Mouse (Mus musculus) hindbrain, embryonic 16.5 days (tissue): ENCODE measurements around the gene Elovl3. TPM values are rescaled to one million over a fixed set of nuclear protein-coding genes. Genes with fewer than 3 reads are reported as not detected.
"Not testable (repeated sequence)": the region's sequence is repeated elsewhere in the genome, so short reads cannot be mapped to it uniquely, and the experiment has no call there.

Experiments
- ATAC-seq: fragments of 200-750 bp; cut with Nextera tagmentation; 2 replicates; pipeline ENCODE4 v1.8.0; 2017; ENCODE audit warnings: moderate TSS enrichment, moderate library complexity
- H3K27ac ChIP-seq: fragments of 300-500 bp; sonication (generic); 2 replicates; pipeline ENCODE4 v1.5.1; 2014; ENCODE audit warnings: low read depth, mild to moderate bottlenecking, control low read depth, low read length, moderate library complexity
- H3K27me3 ChIP-seq: fragments of 300-500 bp; sonication (generic); replicated peaks from 2 replicates; pipeline ENCODE4 v1.6.1; 2014; ENCODE audit warnings: low read length; ENCODE audit not compliant: control insufficient read depth, insufficient read depth
- H3K36me3 ChIP-seq: fragments of 300-500 bp; sonication (generic); 2 replicates; pipeline ENCODE4 v1.6.1; 2014; ENCODE audit warnings: mild to moderate bottlenecking, low read length, moderate library complexity, mixed read lengths; ENCODE audit not compliant: control insufficient read depth, insufficient read depth
- H3K4me1 ChIP-seq: fragments of 300-500 bp; sonication (generic); 2 replicates; pipeline ENCODE4 v1.6.1; 2014; ENCODE audit warnings: low read depth, low read length; ENCODE audit not compliant: control insufficient read depth, insufficient read depth
- H3K4me2 ChIP-seq: fragments of 300-500 bp; sonication (generic); 2 replicates; pipeline ENCODE4 v1.6.1; 2014; ENCODE audit warnings: mild to moderate bottlenecking, low read length, control low read depth, moderate library complexity
- H3K4me3 ChIP-seq: fragments of 300-500 bp; sonication (generic); 2 replicates; pipeline ENCODE4 v1.5.1; 2014; ENCODE audit warnings: mild to moderate bottlenecking, low read length, control low read depth, moderate library complexity
- H3K9ac ChIP-seq: fragments of 300-500 bp; sonication (generic); 2 replicates; pipeline ENCODE4 v1.6.1; 2014; ENCODE audit warnings: low read depth, mild to moderate bottlenecking, control low read depth, low read length, moderate library complexity
- H3K9me3 ChIP-seq: fragments of 300-500 bp; sonication (generic); 2 replicates; pipeline ENCODE4 v1.6.1; 2014; ENCODE audit warnings: mild to moderate bottlenecking, low read length, moderate library complexity; ENCODE audit not compliant: control insufficient read depth
- WGBS: fragments of 180-500 bp; shearing (Covaris S2); extraction: QIAGEN DNeasy Blood & Tissue Kit; methylation state at CpG from one replicate; pipeline ENCODE4 v1.1.7; 2014; 5-methylcytosine and 5-hydroxymethylcytosine counted together
- polyA plus RNA-seq: library from polyadenylated mRNA; unstranded; fragments of >200 nt; fragmentation: Nextera tagmentation; extraction: Ambion mirVana; gene quantifications from 2 replicates; pipeline ENCODE4 v1.2.1, GENCODE M21; 2015

Elovl3 gene
- polyA plus RNA-seq, 1 experiment from 2014 or later = not detected

DNA sequence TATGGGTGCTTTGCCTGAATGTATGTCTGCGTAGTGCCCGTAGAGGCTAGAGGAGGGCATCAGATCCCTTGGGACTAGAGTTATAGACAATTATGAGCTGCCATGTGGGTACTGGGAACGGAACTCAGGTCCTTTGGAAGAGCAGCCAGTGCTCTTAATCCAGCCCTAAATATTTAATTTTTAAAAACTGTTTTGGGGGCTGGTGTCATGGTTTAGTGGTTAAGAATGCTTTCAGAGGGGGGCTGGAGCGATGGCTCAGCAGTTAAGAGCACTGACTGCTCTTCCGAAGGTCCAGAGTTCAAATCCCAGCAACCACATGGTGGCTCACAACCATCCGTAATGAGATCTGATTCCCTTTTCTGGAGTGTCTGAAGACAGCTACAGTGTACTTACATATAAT is 2.0 kb upstream of the Elovl3 start:
- not testable (repeated sequence) for H3K4me2 ChIP-seq, H3K4me1 ChIP-seq, H3K9ac ChIP-seq, ATAC-seq, H3K27ac ChIP-seq, H3K36me3 ChIP-seq, H3K4me3 ChIP-seq, H3K9me3 ChIP-seq
- WGBS = 76% methylated on average over 6 of the region's 6 CpGs
- H3K27me3 ChIP-seq = peaks cover 34% of the 10 kb centered on the region

DNA sequence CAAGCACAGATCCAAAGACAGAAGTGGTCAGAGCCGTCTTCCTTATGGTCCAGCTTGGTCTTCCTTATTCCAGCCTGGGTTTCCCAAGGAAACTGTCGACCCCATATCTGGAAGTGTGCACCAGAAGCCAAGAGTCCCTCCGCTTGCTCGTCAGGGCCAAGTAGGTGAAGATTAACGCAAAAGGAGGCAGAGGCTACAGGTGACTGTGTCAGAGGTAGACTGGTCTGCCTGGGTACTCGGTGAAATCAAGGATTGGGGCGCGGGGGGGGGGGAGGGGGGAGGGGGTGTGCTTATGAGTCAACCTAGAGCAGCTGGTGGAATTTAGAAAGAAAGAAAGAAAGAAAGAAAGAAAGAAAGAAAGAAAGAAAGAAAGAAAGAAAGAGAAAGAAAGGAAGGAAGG is 414 bp upstream of the Elovl3 start:
- Histone ChIP-seq H3K27ac (no peak overlapping the region), H3K27me3 (peaks cover 36% of the 10 kb centered on the region), H3K4me3 (no peak overlapping the region; the same call in 1 of the 2 replicates), H3K9me3 (no peaks in the 10 kb centered on the region), H3K4me2 (peak overlapping the region; percentile 50), H3K36me3 (no peaks in the 10 kb centered on the region), H3K4me1 (peaks cover 16% of the 10 kb centered on the region), H3K9ac (no peak overlapping the region)
- ATAC-seq = no peak
- 8% methylated on average over 8 of the region's 8 CpGs for WGBS

DNA sequence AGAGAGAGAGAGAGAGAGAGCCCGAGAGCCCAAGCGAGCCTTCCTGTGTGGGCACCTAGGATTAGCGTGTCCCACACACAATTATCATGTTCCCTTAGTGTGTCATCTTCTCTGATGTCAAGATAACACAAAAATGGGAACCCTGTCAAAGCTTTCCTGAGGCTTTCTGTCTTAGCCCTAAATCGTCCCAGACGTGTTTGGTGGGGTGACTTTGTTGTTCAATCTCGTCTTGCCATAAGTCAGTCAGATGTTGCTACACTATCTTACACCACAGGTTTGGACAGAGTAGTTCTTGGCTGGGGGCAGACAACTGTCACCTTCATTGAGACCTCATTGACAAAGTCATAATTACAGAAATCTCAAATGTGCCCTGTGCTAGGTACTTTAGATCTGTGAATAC is 880 bp downstream of the Elovl3 start:
- WGBS = 56% methylated on average over 6 of the region's 6 CpGs
- ATAC-seq = no peak
- Histone ChIP-seq H3K4me1 (peaks cover 23% of the 10 kb centered on the region), H3K27me3 (peaks cover 47% of the 10 kb centered on the region), H3K9me3 (no peaks in the 10 kb centered on the region), H3K4me2 (no peak overlapping the region), H3K9ac (no peak overlapping the region), H3K27ac (no peak overlapping the region), H3K4me3 (no peak overlapping the region), H3K36me3 (no peaks in the 10 kb centered on the region)

DNA sequence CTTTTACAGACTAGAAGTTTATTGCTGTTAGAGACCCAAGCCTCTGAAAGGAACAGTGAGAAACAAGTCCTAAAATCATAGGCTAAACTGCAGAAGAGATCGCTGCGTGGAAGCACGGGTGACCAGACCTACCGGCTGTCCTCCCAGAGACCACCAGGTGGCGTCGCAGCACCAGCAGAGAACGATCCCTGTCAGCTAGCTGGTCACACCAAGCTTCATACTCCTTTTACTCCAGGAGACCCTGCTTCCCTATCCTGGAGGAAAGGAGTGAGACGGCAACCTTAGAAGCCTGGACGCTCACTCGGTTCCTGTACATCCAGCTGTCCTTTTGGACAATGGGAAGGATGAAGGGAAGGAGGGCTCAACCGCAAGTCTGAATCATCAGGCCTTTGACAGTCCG is 3.6 kb downstream of the Elovl3 start:
- H3K27me3 ChIP-seq = peaks cover 58% of the 10 kb centered on the region
- peak overlapping the region; percentile 100 for H3K4me2 ChIP-seq
- 0 out of 2 replicates have a peak overlapping the region, but pooled peaks have one; percentile 71 for H3K9ac ChIP-seq
- WGBS = under 1% methylated on average over 12 of the region's 12 CpGs
- no peaks in the 10 kb centered on the region for H3K36me3 ChIP-seq
- peak; percentile 88 for ATAC-seq
- peaks cover 23% of the 10 kb centered on the region for H3K4me1 ChIP-seq
- no peak overlapping the region for H3K27ac ChIP-seq
- H3K9me3 ChIP-seq = no peaks in the 10 kb centered on the region
- H3K4me3 ChIP-seq = peak overlapping the region; percentile 68

DNA sequence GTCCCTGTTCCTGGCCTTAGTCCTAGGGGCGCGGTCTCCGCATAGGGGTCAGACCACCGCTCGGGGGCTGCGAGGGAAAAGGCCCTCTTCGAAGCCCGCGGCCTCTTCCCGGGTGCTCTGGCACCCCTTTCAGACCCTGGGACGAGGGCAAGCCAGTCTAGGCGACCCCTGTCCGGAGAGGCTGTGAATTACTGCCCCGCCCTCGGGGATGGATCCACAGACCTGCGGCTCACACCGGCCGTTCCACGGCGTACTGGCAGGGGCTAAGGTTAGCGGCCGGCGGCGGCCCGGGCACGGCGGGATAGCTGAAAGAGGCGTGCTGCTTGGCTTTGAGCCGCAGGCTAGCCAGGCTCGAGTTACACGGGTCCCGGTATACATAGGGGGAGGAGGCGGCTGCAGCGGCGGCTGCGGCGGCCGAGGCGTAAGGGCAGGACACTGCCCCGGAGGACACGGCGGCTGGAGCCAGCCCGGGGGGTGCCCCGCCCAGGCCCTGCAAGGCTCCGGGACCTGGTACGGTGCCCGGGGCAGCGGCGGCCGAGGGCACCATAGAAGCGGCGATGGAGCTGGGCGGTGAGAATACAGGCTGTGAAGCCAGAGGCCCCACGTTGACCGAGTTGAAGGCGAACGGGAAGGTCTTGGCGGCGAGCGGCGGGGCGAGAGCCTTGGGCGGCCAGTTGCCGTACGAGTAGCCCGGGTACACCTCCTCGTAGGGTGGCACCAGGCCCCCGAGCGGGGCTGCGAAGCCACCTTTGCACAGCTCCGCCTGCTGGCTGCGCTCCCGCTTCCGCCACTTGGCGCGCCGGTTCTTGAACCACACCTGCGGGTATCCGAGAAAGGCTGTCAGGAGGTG is 4.3 kb downstream of the Elovl3 start:
- Histone ChIP-seq H3K4me2 (peak overlapping the region; percentile 100), H3K4me3 (peak overlapping the region; percentile 68), H3K27me3 (peaks cover 51% of the 10 kb centered on the region), H3K9ac (peak overlapping the region; percentile 71), H3K4me1 (peaks cover 23% of the 10 kb centered on the region), H3K9me3 (no peaks in the 10 kb centered on the region), H3K36me3 (no peaks in the 10 kb centered on the region), H3K27ac (no peak overlapping the region)
- ATAC-seq = peak; percentile 66
- under 1% methylated on average over 68 of the region's 79 CpGs for WGBS

DNA sequence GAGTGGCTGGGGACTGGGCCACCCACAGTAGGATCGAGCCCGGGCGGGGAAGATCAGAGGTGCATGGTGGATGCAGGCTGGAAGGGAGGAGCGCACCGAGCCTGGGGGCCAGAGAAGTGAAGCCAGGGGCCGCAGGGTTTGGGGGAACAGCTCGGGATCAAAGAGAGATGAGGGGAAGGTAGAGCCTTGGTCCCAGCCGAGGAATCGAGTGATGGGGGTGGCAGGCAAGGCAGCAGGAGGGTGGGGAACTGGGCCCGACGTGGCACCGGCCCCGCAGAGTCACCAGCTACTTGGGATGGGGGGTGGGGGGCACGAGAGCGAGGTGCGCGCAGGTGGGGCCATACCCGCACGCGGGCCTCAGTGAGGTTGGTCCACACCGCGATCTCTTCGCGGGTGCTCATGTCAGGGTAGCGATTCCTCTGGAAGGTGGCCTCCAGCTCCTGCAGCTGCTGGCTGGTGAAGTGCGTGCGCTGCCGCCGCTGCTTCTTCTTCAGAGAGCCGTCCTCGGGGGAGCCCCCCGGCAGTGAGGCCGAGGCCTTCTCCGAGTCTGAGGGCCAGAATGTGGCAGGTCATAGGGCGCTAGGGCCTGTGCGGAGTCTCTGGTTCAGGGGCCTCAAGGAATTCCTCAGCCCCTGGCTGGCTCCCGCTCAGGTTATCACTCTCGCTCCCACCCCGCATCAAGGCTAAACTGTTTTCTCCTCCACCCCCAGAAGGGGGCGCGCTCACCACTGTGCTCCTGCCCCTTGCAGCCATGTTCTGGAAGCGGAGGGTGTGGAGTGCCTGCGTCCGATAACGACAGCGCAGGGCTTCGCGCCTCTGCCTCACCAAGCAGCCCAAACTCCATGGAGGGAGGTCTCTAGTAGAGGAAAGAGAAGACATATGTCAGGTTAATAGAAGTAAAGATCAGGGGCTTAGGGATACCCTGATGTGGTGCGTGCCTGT is 5.2 kb downstream of the Elovl3 start:
- Histone ChIP-seq H3K4me3 (peak overlapping the region; percentile 68), H3K9ac (peak overlapping the region; percentile 71; the same call in 1 of the 2 replicates), H3K27me3 (peaks cover 50% of the 10 kb centered on the region), H3K27ac (no peak overlapping the region), H3K9me3 (no peaks in the 10 kb centered on the region), H3K4me2 (peak overlapping the region; percentile 100), H3K36me3 (no peaks in the 10 kb centered on the region), H3K4me1 (peaks cover 19% of the 10 kb centered on the region)
- 0 out of 2 replicates have a peak, but pooled peaks have one; percentile 3 for ATAC-seq
- 3% methylated on average over 46 of the region's 49 CpGs for WGBS

DNA sequence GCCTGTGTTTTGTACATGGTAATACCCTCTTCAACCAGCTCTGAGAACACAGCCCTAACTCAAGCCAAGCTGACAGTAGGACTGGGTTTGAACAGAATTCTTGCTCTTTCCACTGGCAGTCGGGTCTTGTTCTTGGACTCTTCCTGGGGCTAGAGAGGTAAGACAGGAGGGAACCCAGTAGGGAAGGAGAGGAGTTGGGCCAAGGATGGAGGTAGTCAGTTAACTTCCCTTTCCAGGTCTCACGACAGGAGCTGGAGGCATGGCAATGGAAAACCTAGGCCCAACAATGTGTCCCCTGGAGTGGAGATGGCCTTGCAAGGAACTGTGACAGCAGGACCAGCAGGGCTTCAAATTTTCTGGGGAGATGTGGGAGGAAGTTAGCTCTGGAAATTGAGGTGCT is 8.6 kb downstream of the Elovl3 start:
- Histone ChIP-seq H3K4me1 (peaks cover 16% of the 10 kb centered on the region), H3K4me2 (no peak overlapping the region), H3K9ac (no peak overlapping the region), H3K4me3 (no peak overlapping the region), H3K27me3 (peaks cover 45% of the 10 kb centered on the region), H3K9me3 (no peaks in the 10 kb centered on the region), H3K36me3 (no peaks in the 10 kb centered on the region), H3K27ac (no peak overlapping the region)
- no peak for ATAC-seq
- WGBS = 58% methylated on average over 2 of the region's 2 CpGs

DNA sequence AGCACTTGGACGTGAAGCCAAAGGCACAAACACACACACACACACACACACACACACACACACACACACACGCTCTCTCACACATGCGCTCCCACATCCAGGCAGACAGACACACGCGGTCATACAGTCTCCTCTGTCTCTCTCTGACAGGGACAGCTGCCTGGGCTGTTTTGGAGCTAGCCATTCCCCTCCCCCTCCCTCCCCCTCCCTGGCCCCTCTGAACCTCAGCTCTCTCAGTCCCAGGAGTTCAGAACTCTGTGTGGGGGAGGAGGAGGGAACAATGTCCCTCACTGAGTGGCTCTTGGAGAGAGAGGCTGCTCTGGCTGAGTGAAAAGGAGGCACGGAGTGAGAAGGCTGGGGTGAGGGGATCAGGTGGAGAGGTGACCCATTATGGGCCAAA is 9.4 kb downstream of the Elovl3 start:
- H3K36me3 ChIP-seq = no peaks in the 10 kb centered on the region
- 5% methylated on average over 6 of the region's 6 CpGs for WGBS

More for the DNA sequence above, 9.4 kb downstream of the Elovl3 start:
- Histone ChIP-seq H3K4me2 (no peak overlapping the region), H3K27me3 (peaks cover 50% of the 10 kb centered on the region), H3K9ac (no peak overlapping the region), H3K27ac (no peak overlapping the region), H3K4me3 (no peak overlapping the region), H3K9me3 (no peaks in the 10 kb centered on the region), H3K4me1 (peaks cover 8% of the 10 kb centered on the region)
- no peak for ATAC-seq
